Mouse (Mus musculus): ENCODE data around the gene Arl4c.

DNA sequence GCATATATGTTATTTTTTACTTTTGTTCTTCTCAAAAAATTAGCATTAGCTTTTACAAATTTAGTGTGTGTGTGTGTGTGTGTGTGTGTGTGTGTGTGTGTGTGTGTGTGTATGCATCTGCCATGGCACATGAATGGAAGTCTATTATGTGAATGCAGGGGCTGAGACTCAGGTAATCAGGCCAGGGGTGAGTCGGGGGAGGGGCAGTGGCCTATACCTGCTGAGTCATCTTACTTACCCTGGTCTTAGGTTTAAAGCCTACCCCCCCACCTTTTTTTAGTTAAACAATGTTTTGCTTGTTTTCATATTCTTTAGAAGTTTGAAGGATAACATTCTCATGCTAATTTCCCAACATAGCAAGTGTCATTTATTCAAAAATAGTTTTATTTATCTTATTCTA is 25.3 kb upstream of the Arl4c start:
- TF ChIP-seq MAFK (IDR thresholded peaks at IDR 0.05; ENCODE audit: borderline replicate concordance, low read depth, low read length), result no peak
- no peak for TF ChIP-seq POLR2A (IDR thresholded peaks at IDR 0.05; ENCODE audit: control insufficient read depth in 1 of 2, insufficient read depth in 1 of 2, low read depth in 1 of 2, low read length in 2 of 2, poor library complexity in 1 of 2)
- TF ChIP-seq RCOR1 (IDR thresholded peaks at IDR 0.05; ENCODE audit: low read depth, low read length), result no peak
- TF ChIP-seq CTCF (IDR thresholded peaks at IDR 0.05 in 2 of 3, conservative IDR thresholded peaks at IDR 0.05 in 1 of 3; ENCODE audit: control insufficient read depth in 1 of 3, insufficient read depth in 1 of 3, low read depth in 2 of 3, low read length in 3 of 3, poor library complexity in 1 of 3, severe bottlenecking in 1 of 3), result no peak
- TF ChIP-seq MXI1 (IDR thresholded peaks at IDR 0.05; ENCODE audit: low read depth, low read length), result no peak
- no peak for TF ChIP-seq USF2 (IDR thresholded peaks at IDR 0.05; ENCODE audit: borderline replicate concordance in 1 of 2, insufficient read depth in 1 of 2, low read depth in 1 of 2, low read length in 2 of 2)
- TF ChIP-seq ZNF384 (IDR thresholded peaks at IDR 0.05; ENCODE audit: low read depth, low read length), result no peak
- TF ChIP-seq CHD1 (IDR thresholded peaks at IDR 0.05; ENCODE audit: low read depth, low read length), result no peak
- no peak for TF ChIP-seq EP300 (IDR thresholded peaks at IDR 0.05; ENCODE audit: low read depth in 1 of 2, low read length in 2 of 2)
- no peak for TF ChIP-seq TAL1 (IDR thresholded peaks at IDR 0.05; ENCODE audit: low read length)
- TF ChIP-seq HCFC1 (IDR thresholded peaks at IDR 0.05; ENCODE audit: low read depth, low read length), result no peak

Data from MEL (cell line).